Mouse (Mus musculus) adrenal gland, postnatal 14 days (tissue): ENCODE measurements around the gene Kmt2d. TPM values are rescaled to one million over a fixed set of nuclear protein-coding genes. Genes with fewer than 3 reads are reported as not detected.

Experiments
- DNase-seq: peaks from one replicate; pipeline ENCODE4 v3.0.0; 2021; ENCODE audit warnings: mixed read lengths
- total RNA-seq: library from RNA; stranded (reverse); gene quantifications from 2 replicates; pipeline ENCODE4 v1.2.3, GENCODE M21; 2021

Kmt2d gene
- total RNA-seq, 1 experiment from 2014 or later: 64.0 TPM

- no peak for DNase-seq
These were observed 16.5 kb upstream of the Kmt2d start for GRCm38 (mm10) chr15:98887526-98887925.

GRCm38 (mm10) chr15:98886667-98887387, 15.8 kb upstream of the Kmt2d start:
- no peak for DNase-seq

- no peak for DNase-seq
These were observed 13.1 kb upstream of the Kmt2d start for GRCm38 (mm10) chr15:98884106-98884505.

- no peak for DNase-seq
These were observed 12.7 kb upstream of the Kmt2d start for GRCm38 (mm10) chr15:98883661-98884060.

GRCm38 (mm10) chr15:98881656-98882008, 10.6 kb upstream of the Kmt2d start:
- no peak for DNase-seq

- DNase-seq: peak; percentile 95
These were observed 10.1 kb upstream of the Kmt2d start for GRCm38 (mm10) chr15:98880978-98881655.

- peak; percentile 84 for DNase-seq
These were observed 6.3 kb upstream of the Kmt2d start for GRCm38 (mm10) chr15:98877331-98877730.

GRCm38 (mm10) chr15:98871916-98872888, 1.2 kb upstream of the Kmt2d start:
- DNase-seq: peak; percentile 95

- peak; percentile 65 for DNase-seq
These were observed 580 bp downstream of the Kmt2d start for GRCm38 (mm10) chr15:98870179-98871069.

- DNase-seq: no peak
These were observed 1.4 kb downstream of the Kmt2d start for GRCm38 (mm10) chr15:98869342-98870178.

- DNase-seq: no peak
These were observed 2.5 kb downstream of the Kmt2d start for GRCm38 (mm10) chr15:98868346-98869063.

- DNase-seq: peak; percentile 68
These were observed 3.7 kb downstream of the Kmt2d start for GRCm38 (mm10) chr15:98867321-98867720.

GRCm38 (mm10) chr15:98866501-98866900, 4.5 kb downstream of the Kmt2d start:
- DNase-seq: no peak

- no peak for DNase-seq
These were observed 5.2 kb downstream of the Kmt2d start for GRCm38 (mm10) chr15:98865771-98866170.

- DNase-seq: no peak
These were observed 6.1 kb downstream of the Kmt2d start for GRCm38 (mm10) chr15:98864951-98865350.

GRCm38 (mm10) chr15:98863451-98863958, 7.5 kb downstream of the Kmt2d start:
- no peak for DNase-seq

GRCm38 (mm10) chr15:98861701-98862410, 9.1 kb downstream of the Kmt2d start:
- DNase-seq: no peak

GRCm38 (mm10) chr15:98860921-98861320, 10.1 kb downstream of the Kmt2d start:
- DNase-seq: no peak
